Mouse (Mus musculus): ENCODE data around the gene Ube2e2.

- no peak for TF ChIP-seq CTCF (IDR thresholded peaks at IDR 0.05; ENCODE audit: insufficient read depth, low read depth, low read length)
- TF ChIP-seq POLR2A (IDR thresholded peaks at IDR 0.05; ENCODE audit: insufficient read depth, low read depth, low read length), result no peak
Measured at GRCm38 (mm10) chr14:18716970-18717369, 177.1 kb downstream of the Ube2e2 start.

Measured in olfactory bulb, adult 2 months (tissue).